Mouse (Mus musculus): ENCODE results near the gene Mob4.

Gene Mob4

GRCm38 (mm10) chr1:55130943-55131401 is at the start of gene Mob4:
Gene Mob4 (plus strand): TSS chr1:55131231.
- peak; percentile 29; the same call in 1 of the 2 replicates for TF ChIP-seq GATA4 (IDR thresholded peaks at IDR 0.05; ENCODE audit: insufficient replicate concordance, low read length)

GRCm38 (mm10) chr1:55082106-55082505 is 48.9 kb upstream of the Mob4 start:
- no peak for TF ChIP-seq GATA4 (IDR thresholded peaks at IDR 0.05; ENCODE audit: insufficient replicate concordance, low read length)

GRCm38 (mm10) chr1:55085781-55086366 is 45.2 kb upstream of the Mob4 start:
- TF ChIP-seq GATA4 (IDR thresholded peaks at IDR 0.05; ENCODE audit: insufficient replicate concordance, low read length) = no peak

- no peak for TF ChIP-seq GATA4 (IDR thresholded peaks at IDR 0.05; ENCODE audit: insufficient replicate concordance, low read length)
These were observed 44.1 kb upstream of the Mob4 start for GRCm38 (mm10) chr1:55086868-55087400.

- no peak for TF ChIP-seq GATA4 (IDR thresholded peaks at IDR 0.05; ENCODE audit: insufficient replicate concordance, low read length)
These were observed 43.6 kb upstream of the Mob4 start for GRCm38 (mm10) chr1:55087401-55087904.

- no peak; the same call in 1 of the 2 replicates for TF ChIP-seq GATA4 (IDR thresholded peaks at IDR 0.05; ENCODE audit: insufficient replicate concordance, low read length)
These were observed 43.0 kb upstream of the Mob4 start, which contains the start of the genes Hspe1 and Hspd1 for GRCm38 (mm10) chr1:55087932-55088610. Gene Hspe1 (plus strand): TSS chr1:55088132. Gene Hspd1 (minus strand): TSS chr1:55088243.

GRCm38 (mm10) chr1:55088611-55089497 is 42.2 kb upstream of the Mob4 start:
- TF ChIP-seq GATA4 (IDR thresholded peaks at IDR 0.05; ENCODE audit: insufficient replicate concordance, low read length) = no peak

GRCm38 (mm10) chr1:55089498-55090064 is 41.5 kb upstream of the Mob4 start:
- no peak for TF ChIP-seq GATA4 (IDR thresholded peaks at IDR 0.05; ENCODE audit: insufficient replicate concordance, low read length)

GRCm38 (mm10) chr1:55092056-55092455 is 39.0 kb upstream of the Mob4 start:
- TF ChIP-seq GATA4 (IDR thresholded peaks at IDR 0.05; ENCODE audit: insufficient replicate concordance, low read length) = no peak

GRCm38 (mm10) chr1:55092469-55092868 is 38.6 kb upstream of the Mob4 start:
- no peak for TF ChIP-seq GATA4 (IDR thresholded peaks at IDR 0.05; ENCODE audit: insufficient replicate concordance, low read length)

- no peak for TF ChIP-seq GATA4 (IDR thresholded peaks at IDR 0.05; ENCODE audit: insufficient replicate concordance, low read length)
These were observed 24.0 kb upstream of the Mob4 start for GRCm38 (mm10) chr1:55106919-55107585.

- no peak for TF ChIP-seq GATA4 (IDR thresholded peaks at IDR 0.05; ENCODE audit: insufficient replicate concordance, low read length)
These were observed 23.4 kb upstream of the Mob4 start for GRCm38 (mm10) chr1:55107644-55108043.

GRCm38 (mm10) chr1:55108473-55108872 is 22.6 kb upstream of the Mob4 start:
- no peak for TF ChIP-seq GATA4 (IDR thresholded peaks at IDR 0.05; ENCODE audit: insufficient replicate concordance, low read length)

- no peak for TF ChIP-seq GATA4 (IDR thresholded peaks at IDR 0.05; ENCODE audit: insufficient replicate concordance, low read length)
These were observed 21.8 kb upstream of the Mob4 start for GRCm38 (mm10) chr1:55109066-55109766.

Measured in liver, adult (tissue).